Mouse (Mus musculus) erythroblast, embryonic 14.5 days (primary cell): Measurements from ENCODE around the gene Atf7ip2.

Experiments
- GATA1 ChIP-seq: IDR thresholded peaks from 2 replicates; pipeline ENCODE4 v1.6.1; 2012; ENCODE audit warnings: low read length, inconsistent platforms, mixed read lengths
- TAL1 ChIP-seq: IDR thresholded peaks from 3 replicates; pipeline ENCODE4 v1.6.1; 2012; ENCODE audit warnings: low read length, inconsistent platforms, mixed read lengths

DNA sequence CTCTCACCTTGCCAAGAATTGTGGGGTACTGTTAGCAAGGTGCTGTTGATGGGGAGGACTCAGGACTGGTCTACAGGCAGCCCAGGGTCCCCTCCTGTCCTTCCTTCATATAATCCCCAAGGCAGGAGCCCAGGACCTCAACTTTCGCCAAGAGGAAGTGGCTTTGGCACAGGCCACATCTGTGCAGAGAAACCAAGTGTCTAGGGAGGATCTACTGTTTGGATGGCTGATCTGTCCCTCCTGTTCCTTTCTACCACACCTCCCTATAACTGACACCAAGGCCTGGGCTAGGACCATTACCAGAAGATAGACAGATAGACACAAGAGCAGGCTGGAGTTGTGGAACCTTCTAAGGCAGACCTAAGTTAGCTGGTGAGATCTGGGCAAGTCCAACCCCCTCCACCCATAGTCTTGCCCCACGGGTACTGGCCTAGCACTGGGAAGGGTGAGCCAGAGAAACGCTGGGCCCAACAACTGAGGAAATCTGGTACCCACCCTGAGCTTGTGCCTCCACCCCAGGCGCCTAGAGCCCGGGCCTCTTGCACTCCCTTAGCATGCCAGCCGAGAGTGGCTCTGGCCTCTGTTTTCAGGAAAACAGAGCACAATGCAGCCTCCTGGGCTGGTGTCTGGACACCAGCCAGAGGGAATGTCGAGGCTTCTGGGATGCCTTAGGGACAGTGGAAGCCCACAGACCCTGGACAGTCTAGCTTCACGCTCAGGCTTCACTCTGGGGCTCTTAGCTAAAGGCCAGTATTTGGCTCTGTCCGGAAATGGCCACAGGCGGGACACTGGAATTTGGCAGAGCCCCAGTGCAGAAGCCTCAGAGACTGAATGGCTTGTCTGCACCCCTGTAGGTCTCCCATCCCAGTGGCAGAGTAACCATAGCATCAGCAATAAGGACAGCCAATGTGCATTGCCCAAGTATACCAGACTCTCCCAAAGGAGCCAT, 105.5 kb downstream of the Atf7ip2 start:
- TF ChIP-seq GATA1 (no peak), TAL1 (no peak)
